Mouse (Mus musculus) hindbrain, embryonic 13.5 days (tissue): Measurements from ENCODE around the gene Nup160. TPM values are rescaled to one million over a fixed set of nuclear protein-coding genes. Genes with fewer than 3 reads are reported as not detected.

Experiments used
- ATAC-seq: fragments of 200-750 bp; cut with Nextera tagmentation; 2 replicates; pipeline ENCODE4 v1.8.0; 2017; ENCODE audit warnings: moderate TSS enrichment; ENCODE audit not compliant: low FRiP score
- H3K27ac ChIP-seq: fragments of 300-500 bp; sonication (generic); 2 replicates; pipeline ENCODE4 v1.5.1; 2015; ENCODE audit warnings: inconsistent platforms, mild to moderate bottlenecking, moderate library complexity
- H3K27me3 ChIP-seq: fragments of 300-500 bp; sonication (generic); 2 replicates; pipeline ENCODE4 v1.6.1; 2015; ENCODE audit warnings: mild to moderate bottlenecking, inconsistent platforms
- H3K36me3 ChIP-seq: fragments of 300-500 bp; sonication (generic); 2 replicates; pipeline ENCODE4 v1.6.1; 2015; ENCODE audit warnings: mild to moderate bottlenecking, inconsistent platforms
- H3K4me1 ChIP-seq: fragments of 300-500 bp; sonication (generic); replicated peaks from 2 replicates; pipeline ENCODE4 v1.6.1; 2015; ENCODE audit warnings: inconsistent platforms
- H3K4me2 ChIP-seq: fragments of 300-500 bp; sonication (generic); 2 replicates; pipeline ENCODE4 v1.6.1; 2015; ENCODE audit warnings: inconsistent platforms, mild to moderate bottlenecking, moderate library complexity
- H3K4me3 ChIP-seq: fragments of 300-500 bp; sonication (generic); 2 replicates; pipeline ENCODE4 v1.5.1; 2015; ENCODE audit warnings: mild to moderate bottlenecking, inconsistent platforms
- H3K9ac ChIP-seq: fragments of 300-500 bp; sonication (generic); 2 replicates; pipeline ENCODE4 v1.6.1; 2015; ENCODE audit warnings: mild to moderate bottlenecking, inconsistent platforms
- H3K9me3 ChIP-seq: fragments of 300-500 bp; sonication (generic); 2 replicates; pipeline ENCODE4 v1.6.1; 2016; ENCODE audit warnings: inconsistent platforms
- WGBS: fragments of 180-500 bp; shearing (Covaris S2); methylation state at CpG from one replicate; pipeline ENCODE4 v1.1.7; 2015; 5-methylcytosine and 5-hydroxymethylcytosine counted together
- polyA plus RNA-seq: library from polyadenylated mRNA; unstranded; fragments of >200 nt; fragmentation: Nextera tagmentation; extraction: Ambion mirVana; gene quantifications from 2 replicates; pipeline ENCODE4 v1.2.1, GENCODE M21; 2015

The Nup160 gene
- polyA plus RNA-seq, 1 experiment from 2014 or later, result 23.2 TPM

- H3K4me1 ChIP-seq, result no peaks in the 10 kb centered on the region
- no peaks in the 10 kb centered on the region for H3K27me3 ChIP-seq
- no peak overlapping the region for H3K4me3 ChIP-seq
- H3K36me3 ChIP-seq, result peaks cover 90% of the 10 kb centered on the region
- ATAC-seq, result no peak
- no peak overlapping the region for H3K4me2 ChIP-seq
- WGBS, result 97% methylated on average over 3 of the region's 3 CpGs
- no peak overlapping the region for H3K27ac ChIP-seq
- no peak overlapping the region for H3K9ac ChIP-seq
- no peaks in the 10 kb centered on the region for H3K9me3 ChIP-seq
These were observed 49.8 kb downstream of the Nup160 start for GRCm38 (mm10) chr2:90726818-90727217.

GRCm38 (mm10) chr2:90735326-90735725 is 58.3 kb downstream of the Nup160 start:
- 96% methylated on average over 11 of the region's 11 CpGs for WGBS
- Histone ChIP-seq H3K9ac (no peak overlapping the region), H3K4me1 (no peaks in the 10 kb centered on the region), H3K9me3 (no peaks in the 10 kb centered on the region), H3K27ac (no peak overlapping the region), H3K36me3 (peaks cover 74% of the 10 kb centered on the region), H3K4me3 (no peak overlapping the region), H3K27me3 (no peaks in the 10 kb centered on the region), H3K4me2 (no peak overlapping the region)
- ATAC-seq, result no peak

- peaks cover 40% of the 10 kb centered on the region for H3K36me3 ChIP-seq
- no peak overlapping the region for H3K4me2 ChIP-seq
- H3K4me1 ChIP-seq, result no peaks in the 10 kb centered on the region
- H3K9me3 ChIP-seq, result no peaks in the 10 kb centered on the region
- H3K27ac ChIP-seq, result no peak overlapping the region
- 95% methylated on average over 3 of the region's 3 CpGs for WGBS
- H3K9ac ChIP-seq, result no peak overlapping the region
- ATAC-seq, result no peak
- H3K4me3 ChIP-seq, result no peak overlapping the region
- H3K27me3 ChIP-seq, result no peaks in the 10 kb centered on the region
These were observed 61.8 kb downstream of the Nup160 start for GRCm38 (mm10) chr2:90738801-90739200.

- ATAC-seq, result no peak
- no peak overlapping the region for H3K27ac ChIP-seq
- no peaks in the 10 kb centered on the region for H3K9me3 ChIP-seq
- H3K27me3 ChIP-seq, result no peaks in the 10 kb centered on the region
- H3K4me2 ChIP-seq, result no peak overlapping the region
- H3K9ac ChIP-seq, result no peak overlapping the region
- no peak overlapping the region for H3K4me3 ChIP-seq
- H3K4me1 ChIP-seq, result 0 out of 2 replicates have a peak, but pooled peaks cover 3% of the 10 kb centered on the region
- 87% methylated on average over 3 of the region's 3 CpGs for WGBS
- peaks cover 35% of the 10 kb centered on the region for H3K36me3 ChIP-seq
These were observed 62.3 kb downstream of the Nup160 start for GRCm38 (mm10) chr2:90739327-90739726.

- Histone ChIP-seq H3K36me3 (peaks cover 29% of the 10 kb centered on the region), H3K4me2 (no peak overlapping the region), H3K27me3 (no peaks in the 10 kb centered on the region), H3K9me3 (no peaks in the 10 kb centered on the region), H3K27ac (no peak overlapping the region), H3K4me3 (no peak overlapping the region), H3K9ac (no peak overlapping the region), H3K4me1 (peaks cover 6% of the 10 kb centered on the region; the same call in 1 of the 2 replicates)
- ATAC-seq, result no peak
- WGBS, result 92% methylated on average over 5 of the region's 5 CpGs
These were observed 62.9 kb downstream of the Nup160 start for GRCm38 (mm10) chr2:90739921-90740320.

GRCm38 (mm10) chr2:90744285-90745052 is 67.5 kb downstream of the Nup160 start:
- Histone ChIP-seq H3K4me2 (peak overlapping the region; percentile 57), H3K27me3 (no peaks in the 10 kb centered on the region), H3K9ac (peak overlapping the region; percentile 56), H3K27ac (peak overlapping the region; percentile 94), H3K4me3 (peak overlapping the region; percentile 90), H3K4me1 (peaks cover 35% of the 10 kb centered on the region), H3K9me3 (no peaks in the 10 kb centered on the region), H3K36me3 (peaks cover 9% of the 10 kb centered on the region)
- WGBS, result 59% methylated on average over 12 of the region's 12 CpGs
- ATAC-seq, result peak; percentile 5; the same call in 1 of the 2 replicates

- Histone ChIP-seq H3K4me1 (peaks cover 39% of the 10 kb centered on the region), H3K27ac (peak within 1 kb of the TSS; percentile 99), H3K36me3 (peaks cover 13% of the 10 kb centered on the region), H3K27me3 (no peaks in the 10 kb centered on the region), H3K4me3 (peak within 1 kb of the TSS; percentile 90), H3K9ac (peak within 1 kb of the TSS; percentile 97), H3K9me3 (no peaks in the 10 kb centered on the region), H3K4me2 (peak within 1 kb of the TSS; percentile 90)
- ATAC-seq, result peak; percentile 100
- WGBS, result under 1% methylated on average over 44 of the region's 44 CpGs
These were observed 68.2 kb downstream of the Nup160 start, which contains the start of gene Fnbp4 for GRCm38 (mm10) chr2:90745053-90745678. Fnbp4 (plus strand) TSS chr2:90745370.

- H3K9ac ChIP-seq, result peak overlapping the region; percentile 97
- under 1% methylated on average over 54 of the region's 54 CpGs for WGBS
- H3K36me3 ChIP-seq, result peaks cover 19% of the 10 kb centered on the region
- H3K4me3 ChIP-seq, result peak overlapping the region; percentile 90
- ATAC-seq, result peak; percentile 50
- no peaks in the 10 kb centered on the region for H3K27me3 ChIP-seq
- H3K4me1 ChIP-seq, result peaks cover 39% of the 10 kb centered on the region
- peak overlapping the region; percentile 99 for H3K27ac ChIP-seq
- H3K4me2 ChIP-seq, result peak overlapping the region; percentile 90
- H3K9me3 ChIP-seq, result no peaks in the 10 kb centered on the region
These were observed 68.9 kb downstream of the Nup160 start for GRCm38 (mm10) chr2:90745740-90746537.

GRCm38 (mm10) chr2:90746538-90746865 is 69.5 kb downstream of the Nup160 start:
- no peaks in the 10 kb centered on the region for H3K27me3 ChIP-seq
- peaks cover 25% of the 10 kb centered on the region for H3K36me3 ChIP-seq
- peaks cover 39% of the 10 kb centered on the region for H3K4me1 ChIP-seq
- peak overlapping the region; percentile 90 for H3K4me3 ChIP-seq
- H3K9ac ChIP-seq, result peak overlapping the region; percentile 97
- 18% methylated on average over 4 of the region's 4 CpGs for WGBS
- peak overlapping the region; percentile 99; the same call in 1 of the 2 replicates for H3K27ac ChIP-seq
- peak overlapping the region; percentile 90 for H3K4me2 ChIP-seq
- ATAC-seq, result no peak
- no peaks in the 10 kb centered on the region for H3K9me3 ChIP-seq

- Histone ChIP-seq H3K27ac (no peak overlapping the region), H3K4me2 (peak overlapping the region; percentile 90), H3K9ac (no peak overlapping the region), H3K27me3 (no peaks in the 10 kb centered on the region), H3K9me3 (no peaks in the 10 kb centered on the region), H3K4me1 (peaks cover 39% of the 10 kb centered on the region), H3K36me3 (peaks cover 26% of the 10 kb centered on the region), H3K4me3 (peak overlapping the region; percentile 90)
- WGBS, result 92% methylated on average over 10 of the region's 10 CpGs
- no peak for ATAC-seq
These were observed 70.1 kb downstream of the Nup160 start for GRCm38 (mm10) chr2:90747131-90747530.

GRCm38 (mm10) chr2:90749676-90750459 is 72.9 kb downstream of the Nup160 start:
- H3K9ac ChIP-seq, result 0 out of 2 replicates have a peak overlapping the region, but pooled peaks have one; percentile 1
- no peak overlapping the region for H3K4me3 ChIP-seq
- peaks cover 52% of the 10 kb centered on the region for H3K36me3 ChIP-seq
- H3K4me1 ChIP-seq, result peaks cover 33% of the 10 kb centered on the region
- WGBS, result 85% methylated on average over 6 of the region's 6 CpGs
- no peak overlapping the region for H3K4me2 ChIP-seq
- H3K9me3 ChIP-seq, result no peaks in the 10 kb centered on the region
- ATAC-seq, result no peak
- H3K27me3 ChIP-seq, result no peaks in the 10 kb centered on the region
- no peak overlapping the region for H3K27ac ChIP-seq
